Mouse (Mus musculus): ENCODE measurements around the gene Repin1. TPM values are rescaled to one million over a fixed set of nuclear protein-coding genes. Genes with fewer than 3 reads are reported as not detected.

Repin1 gene
- 9.1 TPM for polyA plus RNA-seq (2012; fragmentation: generic; extraction: Trizol)
- long read RNA-seq, experiment 1, partial matches to known transcripts, result 6 of 13 reads
- long read RNA-seq, experiment 1, other reads (novel, unspliced or antisense), result 2 of 13 reads
- long read RNA-seq, experiment 2, transcript Repin1-201 (3 exons, 3,145 nt), result minor isoform, 25 of 146 reads
- long read RNA-seq, experiment 2, transcript Repin1-206 (2 exons, 1,265 nt), result minor isoform, 9 of 146 reads
- long read RNA-seq, experiment 2, transcript Repin1-204 (3 exons, 3,057 nt), result major isoform, 40 of 146 reads
- long read RNA-seq, experiment 2, partial matches to known transcripts, result 5 of 146 reads
- long read RNA-seq, experiment 2, other reads (novel, unspliced or antisense), result 67 of 146 reads

- Histone ChIP-seq H3K27me3 (ENCODE audit: control insufficient read depth, insufficient read depth, insufficient read length) (no peaks in the 10 kb centered on the region), H3K4me3 (ENCODE audit: insufficient read depth, poor library complexity, severe bottlenecking) (peak within 1 kb of the TSS; percentile 60), H3K79me2 (ENCODE audit: control insufficient read depth, insufficient read depth) (peaks cover 42% of the 10 kb centered on the region), H3K36me3 (ENCODE audit: control insufficient read depth, insufficient read depth) (peaks cover 26% of the 10 kb centered on the region), H3K79me3 (ENCODE audit: low read depth) (peaks cover 22% of the 10 kb centered on the region), H3ac (ENCODE audit: control insufficient read depth, insufficient read length, low read depth) (peak within 1 kb of the TSS; percentile 97)
- no peak for TF ChIP-seq CTCF (IDR thresholded peaks at IDR 0.05; ENCODE audit: control insufficient read depth, insufficient read depth, insufficient read length)
- peak; percentile 73 for TF ChIP-seq USF1 (IDR thresholded peaks at IDR 0.05; ENCODE audit: low read depth)
- no peak for TF ChIP-seq CEBPB (IDR thresholded peaks at IDR 0.05; ENCODE audit: low read depth)
- peak; percentile 14 for TF ChIP-seq MAX (IDR thresholded peaks at IDR 0.05)
- TF ChIP-seq MYOD1 (IDR thresholded peaks at IDR 0.05; ENCODE audit: control insufficient read depth, insufficient read length, low read depth), result peak; percentile 83
- TF ChIP-seq MYOG (IDR thresholded peaks at IDR 0.05; ENCODE audit: control insufficient read depth, extremely low read depth, insufficient read length), result no peak
- no peak for TF ChIP-seq FOSL1 (IDR thresholded peaks at IDR 0.05; ENCODE audit: insufficient read depth, low read length, poor library complexity, severe bottlenecking)
These were observed at the start of gene Repin1, which contains the start of gene Gm44965 for GRCm38 (mm10) chr6:48593158-48594042. Gene Repin1 (plus strand): TSS chr6:48593883. Gene Gm44965 (plus strand): TSS chr6:48593941.

- Histone ChIP-seq H3ac (ENCODE audit: control insufficient read depth, insufficient read length, low read depth) (no peak overlapping the region), H3K27me3 (ENCODE audit: control insufficient read depth, insufficient read depth, insufficient read length) (no peaks in the 10 kb centered on the region), H3K4me3 (ENCODE audit: insufficient read depth, poor library complexity, severe bottlenecking) (no peak overlapping the region), H3K79me3 (ENCODE audit: low read depth) (no peaks in the 10 kb centered on the region), H3K36me3 (ENCODE audit: control insufficient read depth, insufficient read depth) (no peaks in the 10 kb centered on the region), H3K79me2 (ENCODE audit: control insufficient read depth, insufficient read depth) (no peaks in the 10 kb centered on the region)
- no peak for TF ChIP-seq CTCF (IDR thresholded peaks at IDR 0.05; ENCODE audit: control insufficient read depth, insufficient read depth, insufficient read length)
- no peak for TF ChIP-seq FOSL1 (IDR thresholded peaks at IDR 0.05; ENCODE audit: insufficient read depth, low read length, poor library complexity, severe bottlenecking)
- no peak for TF ChIP-seq MAX (IDR thresholded peaks at IDR 0.05)
- TF ChIP-seq MYOG (IDR thresholded peaks at IDR 0.05; ENCODE audit: control insufficient read depth, extremely low read depth, insufficient read length), result no peak
- no peak for TF ChIP-seq MYOD1 (IDR thresholded peaks at IDR 0.05; ENCODE audit: control insufficient read depth, insufficient read length, low read depth)
- TF ChIP-seq CEBPB (IDR thresholded peaks at IDR 0.05; ENCODE audit: low read depth), result no peak
- no peak for TF ChIP-seq USF1 (IDR thresholded peaks at IDR 0.05; ENCODE audit: low read depth)
These were observed 48.4 kb upstream of the Repin1 start for GRCm38 (mm10) chr6:48545251-48545650.

GRCm38 (mm10) chr6:48546271-48546670 is 47.4 kb upstream of the Repin1 start:
- Histone ChIP-seq H3K36me3 (ENCODE audit: control insufficient read depth, insufficient read depth) (no peaks in the 10 kb centered on the region), H3K79me2 (ENCODE audit: control insufficient read depth, insufficient read depth) (no peaks in the 10 kb centered on the region), H3K27me3 (ENCODE audit: control insufficient read depth, insufficient read depth, insufficient read length) (no peaks in the 10 kb centered on the region), H3K4me3 (ENCODE audit: insufficient read depth, poor library complexity, severe bottlenecking) (no peak overlapping the region), H3ac (ENCODE audit: control insufficient read depth, insufficient read length, low read depth) (no peak overlapping the region), H3K79me3 (ENCODE audit: low read depth) (no peaks in the 10 kb centered on the region)
- no peak for TF ChIP-seq MYOD1 (IDR thresholded peaks at IDR 0.05; ENCODE audit: control insufficient read depth, insufficient read length, low read depth)
- no peak for TF ChIP-seq MAX (IDR thresholded peaks at IDR 0.05)
- TF ChIP-seq CTCF (IDR thresholded peaks at IDR 0.05; ENCODE audit: control insufficient read depth, insufficient read depth, insufficient read length), result no peak
- TF ChIP-seq MYOG (IDR thresholded peaks at IDR 0.05; ENCODE audit: control insufficient read depth, extremely low read depth, insufficient read length), result no peak
- TF ChIP-seq FOSL1 (IDR thresholded peaks at IDR 0.05; ENCODE audit: insufficient read depth, low read length, poor library complexity, severe bottlenecking), result no peak
- no peak for TF ChIP-seq CEBPB (IDR thresholded peaks at IDR 0.05; ENCODE audit: low read depth)
- no peak for TF ChIP-seq USF1 (IDR thresholded peaks at IDR 0.05; ENCODE audit: low read depth)

- H3K4me3 ChIP-seq (ENCODE audit: insufficient read depth, poor library complexity, severe bottlenecking), result no peak overlapping the region
- no peaks in the 10 kb centered on the region for H3K79me2 ChIP-seq (ENCODE audit: control insufficient read depth, insufficient read depth)
These were observed 46.8 kb upstream of the Repin1 start for GRCm38 (mm10) chr6:48546858-48547257.

GRCm38 (mm10) chr6:48548314-48548713 is 45.4 kb upstream of the Repin1 start:
- Histone ChIP-seq H3K4me3 (ENCODE audit: insufficient read depth, poor library complexity, severe bottlenecking) (no peak overlapping the region), H3K27me3 (ENCODE audit: control insufficient read depth, insufficient read depth, insufficient read length) (no peaks in the 10 kb centered on the region), H3K79me2 (ENCODE audit: control insufficient read depth, insufficient read depth) (no peaks in the 10 kb centered on the region), H3K36me3 (ENCODE audit: control insufficient read depth, insufficient read depth) (no peaks in the 10 kb centered on the region), H3K79me3 (ENCODE audit: low read depth) (no peaks in the 10 kb centered on the region), H3ac (ENCODE audit: control insufficient read depth, insufficient read length, low read depth) (no peak overlapping the region)
- no peak for TF ChIP-seq MAX (IDR thresholded peaks at IDR 0.05)
- TF ChIP-seq USF1 (IDR thresholded peaks at IDR 0.05; ENCODE audit: low read depth), result no peak
- no peak for TF ChIP-seq MYOG (IDR thresholded peaks at IDR 0.05; ENCODE audit: control insufficient read depth, extremely low read depth, insufficient read length)
- TF ChIP-seq CEBPB (IDR thresholded peaks at IDR 0.05; ENCODE audit: low read depth), result no peak
- no peak for TF ChIP-seq FOSL1 (IDR thresholded peaks at IDR 0.05; ENCODE audit: insufficient read depth, low read length, poor library complexity, severe bottlenecking)
- no peak for TF ChIP-seq CTCF (IDR thresholded peaks at IDR 0.05; ENCODE audit: control insufficient read depth, insufficient read depth, insufficient read length)
- TF ChIP-seq MYOD1 (IDR thresholded peaks at IDR 0.05; ENCODE audit: control insufficient read depth, insufficient read length, low read depth), result no peak

More at GRCm38 (mm10) chr6:48546858-48547257, 46.8 kb upstream of the Repin1 start:
- Histone ChIP-seq H3ac (ENCODE audit: control insufficient read depth, insufficient read length, low read depth) (no peak overlapping the region), H3K36me3 (ENCODE audit: control insufficient read depth, insufficient read depth) (no peaks in the 10 kb centered on the region), H3K27me3 (ENCODE audit: control insufficient read depth, insufficient read depth, insufficient read length) (no peaks in the 10 kb centered on the region), H3K79me3 (ENCODE audit: low read depth) (no peaks in the 10 kb centered on the region)
- TF ChIP-seq CTCF (IDR thresholded peaks at IDR 0.05; ENCODE audit: control insufficient read depth, insufficient read depth, insufficient read length) (no peak), MYOD1 (IDR thresholded peaks at IDR 0.05; ENCODE audit: control insufficient read depth, insufficient read length, low read depth) (no peak), CEBPB (IDR thresholded peaks at IDR 0.05; ENCODE audit: low read depth) (no peak), MAX (IDR thresholded peaks at IDR 0.05) (no peak), USF1 (IDR thresholded peaks at IDR 0.05; ENCODE audit: low read depth) (no peak)

All from C2C12 (cell line).